Mouse (Mus musculus): ENCODE results near the gene Clec2g.

GRCm38 (mm10) chr6:129014399-129014798 is 80.2 kb downstream of the Clec2g start:
- TF ChIP-seq CTCF (IDR thresholded peaks at IDR 0.05; ENCODE audit: control insufficient read depth, insufficient read depth, insufficient read length), result no peak
- no peak for TF ChIP-seq USF1 (IDR thresholded peaks at IDR 0.05; ENCODE audit: low read depth)
- no peak for TF ChIP-seq CEBPB (IDR thresholded peaks at IDR 0.05; ENCODE audit: low read depth)
- no peak for TF ChIP-seq MAX (IDR thresholded peaks at IDR 0.05)
- TF ChIP-seq FOSL1 (IDR thresholded peaks at IDR 0.05; ENCODE audit: insufficient read depth, low read length, poor library complexity, severe bottlenecking), result no peak
- TF ChIP-seq MYOG (IDR thresholded peaks at IDR 0.05; ENCODE audit: control insufficient read depth, extremely low read depth, insufficient read length), result no peak
- TF ChIP-seq MYOD1 (IDR thresholded peaks at IDR 0.05; ENCODE audit: control insufficient read depth, insufficient read length, low read depth), result no peak
